Mouse (Mus musculus): ENCODE results near the gene Ccno.

Gene Ccno

DNA sequence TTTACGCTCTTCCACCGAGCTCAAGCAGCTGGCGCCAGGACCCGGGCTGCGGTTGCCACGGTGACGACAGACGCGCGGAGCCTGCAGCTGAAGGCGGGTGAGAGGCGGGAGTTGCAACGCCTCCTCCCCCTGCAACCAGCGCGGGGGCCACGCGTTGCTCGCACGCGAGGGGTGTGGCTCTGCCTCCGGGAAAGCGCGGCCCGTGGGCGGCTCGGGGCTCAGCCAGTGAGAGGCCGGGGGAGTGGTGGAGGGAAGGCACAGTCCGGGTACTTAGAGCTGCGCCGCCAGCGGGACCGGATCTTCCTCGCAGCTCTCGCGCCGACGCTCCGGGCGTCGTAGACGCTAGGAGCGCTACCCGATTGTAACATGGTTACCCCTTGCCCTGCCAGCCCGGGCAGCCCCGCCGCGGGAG lies at the start of gene Ccno:
Gene Ccno, plus strand, starts transcription at position 271 of the 412 bp plus-strand sequence.
- DNase-seq, result peak; percentile 74

DNA sequence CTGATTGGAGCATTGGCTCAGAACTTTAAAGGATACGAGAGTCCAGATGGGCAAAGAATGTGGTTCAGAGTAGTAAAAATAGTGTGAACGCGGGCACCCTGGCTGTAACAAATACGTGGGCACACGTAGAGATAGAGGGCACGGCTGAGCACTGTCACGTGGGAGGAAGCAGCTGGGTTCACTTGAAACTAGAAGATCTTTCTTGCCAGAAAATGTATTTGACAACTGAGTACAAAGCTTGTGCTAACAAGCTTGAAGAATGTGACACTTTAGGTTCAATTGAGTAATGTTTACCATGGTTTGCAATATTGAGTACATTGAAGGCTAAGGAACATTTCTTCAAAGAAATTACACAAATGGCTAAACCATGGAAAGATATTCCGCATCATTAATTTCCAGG lies 49.5 kb upstream of the Ccno start:
- DNase-seq, result no peak

- DNase-seq, result no peak
Measured at GRCm38 (mm10) chr13:112941879-112942330, 45.7 kb upstream of the Ccno start.

DNA sequence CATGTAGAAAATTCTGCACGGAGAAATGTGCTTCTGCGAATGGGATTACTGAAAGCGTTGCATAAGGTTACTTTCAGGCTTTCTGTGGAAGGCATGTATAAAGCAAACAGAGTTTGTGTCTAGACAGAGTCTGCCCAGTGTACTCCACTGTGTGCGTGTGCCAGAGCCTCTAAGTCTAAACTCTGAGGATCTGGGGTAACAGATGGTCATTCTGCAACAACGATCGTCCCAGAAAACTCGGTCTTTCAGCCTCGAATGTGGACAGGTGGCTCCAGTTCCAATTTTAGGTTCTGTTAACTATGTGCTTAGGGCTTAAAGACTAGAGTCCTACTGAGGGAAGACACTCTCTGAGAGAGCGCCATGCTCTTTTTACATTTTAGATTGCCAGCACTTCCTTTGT lies 42.3 kb upstream of the Ccno start:
- peak; percentile 9 for DNase-seq

DNA sequence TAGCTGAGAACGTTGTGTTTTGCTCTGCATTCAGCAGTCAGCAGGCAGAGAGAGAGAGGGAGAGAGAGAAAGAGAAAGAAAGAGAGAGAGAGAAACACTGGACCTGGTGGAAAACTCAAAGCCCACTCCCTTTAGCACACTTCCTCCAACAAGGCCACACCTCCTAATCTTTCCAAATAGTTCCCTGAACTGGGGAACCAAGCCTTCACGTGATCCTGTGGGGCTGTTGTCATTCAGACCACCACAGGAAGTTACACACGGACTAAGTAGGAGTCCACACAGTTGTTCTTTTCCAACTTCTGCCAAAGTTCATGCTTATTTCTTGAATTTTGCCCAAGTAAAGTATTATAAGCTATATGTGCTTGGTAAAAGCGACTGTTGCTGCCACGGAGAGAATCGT lies 41.7 kb upstream of the Ccno start:
- DNase-seq, result no peak

- no peak for DNase-seq
Measured at GRCm38 (mm10) chr13:112954067-112954466, 33.5 kb upstream of the Ccno start.

- no peak for DNase-seq
Measured at GRCm38 (mm10) chr13:112963081-112963480, 24.5 kb upstream of the Ccno start.

DNA sequence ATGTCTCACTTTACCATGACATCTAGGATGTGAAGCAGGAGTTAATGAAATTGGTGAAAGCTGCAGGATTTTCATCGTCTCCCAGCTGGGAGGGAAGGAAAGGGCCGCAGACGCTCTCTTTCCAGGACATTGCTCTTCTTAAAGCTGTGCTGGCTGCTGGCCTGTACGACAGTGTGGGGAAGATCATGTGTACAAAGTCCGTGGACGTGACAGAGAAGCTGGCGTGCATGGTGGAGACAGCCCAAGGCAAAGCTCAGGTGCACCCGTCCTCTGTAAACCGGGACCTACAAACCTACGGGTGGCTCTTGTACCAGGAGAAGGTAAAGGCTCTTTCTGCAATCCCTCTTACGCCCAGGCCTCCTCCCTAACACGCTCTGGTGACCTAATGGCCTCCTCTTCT lies 23.2 kb upstream of the Ccno start:
- DNase-seq, result no peak

DNA sequence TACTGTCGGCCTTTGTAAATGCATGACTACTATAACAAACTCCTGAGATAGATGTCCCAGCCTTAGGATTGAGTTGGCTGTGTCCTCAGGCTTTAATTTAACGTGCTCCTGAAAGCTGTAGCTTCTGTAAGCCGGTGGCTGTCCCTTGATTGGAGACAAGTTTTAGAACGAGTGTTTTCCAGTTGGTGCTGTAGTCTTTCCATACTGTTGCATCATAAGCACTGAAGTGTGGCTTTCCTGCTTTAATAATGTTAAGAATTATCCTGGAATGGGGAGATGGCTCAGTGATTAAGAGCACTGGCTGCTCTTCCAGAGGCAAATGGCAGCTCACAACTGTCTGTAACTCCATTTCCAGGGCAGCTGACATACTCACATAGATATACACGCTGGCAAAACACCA lies 20.3 kb upstream of the Ccno start:
- no peak for DNase-seq

- DNase-seq, result no peak
Measured at GRCm38 (mm10) chr13:112976720-112977119, 10.9 kb upstream of the Ccno start.

- no peak for DNase-seq
Measured at GRCm38 (mm10) chr13:112985605-112986450, 1.8 kb upstream of the Ccno start.

DNA sequence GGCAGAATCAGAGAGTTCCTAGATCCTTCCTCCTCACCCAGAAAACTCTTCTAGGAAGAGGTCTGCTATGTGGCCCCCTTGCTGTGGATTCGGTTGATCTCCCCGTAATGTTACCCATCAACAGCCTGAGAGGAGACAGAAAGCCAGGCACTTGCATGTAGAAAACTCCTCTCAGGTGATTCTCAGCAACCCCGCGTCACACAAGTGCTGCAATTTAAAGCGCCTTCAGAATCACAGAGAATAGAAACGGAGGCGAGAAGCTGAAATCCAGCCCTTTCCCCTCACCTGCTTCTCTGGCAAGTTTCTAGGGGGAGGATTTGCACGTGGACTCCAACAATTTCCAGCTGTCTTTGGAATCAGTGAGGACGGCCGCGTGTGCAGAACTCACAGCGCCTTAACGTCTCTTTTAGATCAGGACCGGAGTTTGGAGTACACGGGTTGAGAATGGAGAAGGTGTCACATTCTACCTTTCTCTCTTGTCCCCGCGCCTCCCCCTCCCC lies 1.1 kb upstream of the Ccno start:
- DNase-seq, result no peak

GRCm38 (mm10) chr13:112987991-112988390 lies 389 bp downstream of the Ccno start:
- DNase-seq, result no peak

DNA sequence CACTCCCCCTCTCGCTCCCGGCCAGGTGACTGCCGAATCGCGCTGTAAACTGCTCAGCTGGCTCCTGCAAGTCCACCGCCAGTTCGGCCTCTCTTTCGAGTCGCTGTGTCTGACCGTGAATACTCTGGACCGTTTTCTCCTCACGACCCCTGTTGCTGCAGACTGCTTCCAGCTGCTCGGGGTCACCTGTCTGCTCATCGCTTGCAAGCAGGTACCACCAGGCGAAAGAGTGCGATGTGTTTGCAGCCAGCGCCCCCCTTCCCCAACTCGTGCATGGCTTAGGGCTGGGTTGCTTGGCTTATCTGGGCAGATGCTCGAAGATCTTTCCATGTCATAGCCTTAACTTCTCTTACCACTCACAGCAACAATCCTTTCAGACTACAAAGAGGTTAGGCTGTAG lies 1.3 kb downstream of the Ccno start:
- DNase-seq, result no peak

DNA sequence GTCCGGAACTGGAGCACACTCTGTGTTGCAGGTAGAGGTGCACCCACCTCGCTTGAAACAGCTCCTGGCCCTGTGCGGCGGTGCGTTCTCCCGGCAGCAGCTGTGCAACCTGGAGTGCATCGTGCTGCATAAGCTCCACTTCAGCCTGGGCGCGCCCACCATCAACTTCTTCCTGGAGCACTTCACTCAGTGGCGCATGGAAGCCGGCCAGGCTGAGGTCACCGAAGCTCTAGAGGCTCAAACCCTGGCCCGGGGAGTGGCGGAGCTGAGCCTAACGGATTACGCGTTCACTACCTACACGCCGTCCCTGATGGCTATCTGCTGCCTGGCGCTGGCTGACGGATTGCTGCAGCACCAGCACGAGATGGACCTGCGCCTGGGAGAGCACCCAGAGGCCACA lies 1.9 kb downstream of the Ccno start:
- DNase-seq, result no peak

DNA sequence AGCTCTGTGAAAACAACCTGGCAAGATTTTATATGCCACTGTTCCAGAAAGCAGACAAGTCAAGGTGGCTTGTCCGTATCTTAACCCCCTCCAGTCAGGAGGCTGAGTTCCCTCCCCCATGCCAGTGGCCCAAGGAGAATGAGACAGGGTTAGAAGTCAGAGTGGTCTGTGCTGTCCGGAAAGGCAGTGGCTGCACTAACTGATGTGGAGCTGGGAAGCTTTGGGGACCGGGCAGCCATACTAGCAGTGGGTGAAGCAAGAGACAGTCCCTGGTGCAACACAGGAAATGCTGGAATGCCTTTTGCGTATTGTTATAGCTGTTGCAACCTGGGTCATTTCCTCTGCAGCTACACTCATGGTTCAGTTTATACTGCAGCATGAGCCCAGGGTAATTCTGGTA lies 2.7 kb downstream of the Ccno start:
- no peak for DNase-seq

GRCm38 (mm10) chr13:112993531-112994152 lies 6.0 kb downstream of the Ccno start, which contains the start of gene Mcidas:
Gene Mcidas (plus strand): TSS chr13:112993845.
- peak; percentile 14 for DNase-seq

DNA sequence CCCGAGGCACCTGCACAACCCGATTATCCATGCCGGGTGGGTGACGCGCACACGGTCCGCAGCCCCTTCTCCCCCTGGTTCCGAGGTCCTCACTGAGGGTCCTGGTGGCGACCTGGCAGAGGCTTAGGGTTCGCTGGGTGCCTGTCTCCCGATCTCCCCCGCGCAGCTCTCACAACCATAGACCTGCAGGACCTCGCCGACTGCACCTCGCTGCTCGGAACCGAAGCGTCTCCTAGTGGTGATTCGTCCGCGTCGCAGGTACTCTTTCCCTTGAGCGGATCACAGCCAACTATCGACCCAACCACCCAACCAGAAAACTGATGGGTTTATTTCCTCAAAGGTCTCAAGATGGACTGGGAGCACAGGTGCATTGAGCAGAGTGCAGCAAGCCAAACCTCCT lies 6.6 kb downstream of the Ccno start:
- DNase-seq, result peak; percentile 46

GRCm38 (mm10) chr13:112996407-112996806 lies 8.8 kb downstream of the Ccno start:
- no peak for DNase-seq

DNA sequence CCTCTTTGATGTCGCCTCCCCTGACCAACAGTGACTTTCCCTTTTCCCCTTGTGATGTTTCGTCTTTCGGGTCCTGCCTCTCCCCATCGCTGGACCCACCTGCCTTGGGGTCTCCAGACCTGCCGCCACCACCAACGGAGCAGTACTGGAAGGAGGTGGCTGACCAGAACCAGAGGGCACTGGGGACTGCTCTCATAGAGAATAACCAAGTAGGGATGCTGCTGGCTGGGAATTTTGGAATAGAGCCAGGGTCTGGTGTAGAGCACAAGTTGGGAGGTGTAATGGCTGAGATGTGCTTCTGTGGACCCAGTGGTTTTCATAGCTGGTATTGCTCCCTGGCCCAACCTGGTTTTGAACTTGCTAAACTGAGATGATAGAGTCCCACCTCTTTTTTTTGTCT lies 9.8 kb downstream of the Ccno start:
- no peak for DNase-seq

DNA sequence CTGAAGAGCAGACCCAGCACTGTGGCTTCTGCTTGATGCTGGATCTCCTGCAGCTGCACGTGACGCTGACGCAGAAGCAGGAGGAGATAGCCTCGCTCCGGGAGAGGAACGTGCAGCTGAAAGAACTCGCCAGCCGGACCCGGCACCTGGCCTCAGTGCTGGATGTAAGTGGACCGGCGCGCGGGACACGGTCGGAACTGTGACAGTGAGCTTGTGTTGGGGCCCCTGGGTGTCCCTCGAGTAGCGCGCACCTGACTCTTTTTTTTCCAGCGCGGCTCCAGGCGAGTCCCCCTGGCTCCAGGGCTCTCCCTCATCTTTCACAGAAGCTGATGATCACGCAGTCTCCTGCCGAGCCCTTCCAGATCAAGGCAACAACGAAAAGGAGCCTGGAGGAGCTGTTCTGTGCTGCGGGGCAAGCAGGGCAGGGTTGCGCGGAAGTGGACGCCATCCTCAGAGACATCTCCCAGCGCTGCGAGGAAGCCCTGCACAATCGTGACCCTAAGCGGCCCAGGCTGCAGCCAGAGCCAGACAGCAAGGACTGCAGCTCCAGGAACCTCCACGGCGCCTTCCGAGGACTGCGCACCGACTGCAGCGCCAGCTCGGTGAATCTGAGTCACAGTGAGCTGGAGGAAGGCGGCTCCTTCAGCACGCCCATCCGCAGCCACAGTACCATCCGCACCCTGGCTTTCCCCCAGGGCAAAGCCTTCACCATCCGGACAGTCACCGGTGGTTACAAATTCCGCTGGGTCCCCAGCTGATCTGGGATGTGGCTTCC lies 11.0 kb downstream of the Ccno start:
- DNase-seq, result peak; percentile 12

DNA sequence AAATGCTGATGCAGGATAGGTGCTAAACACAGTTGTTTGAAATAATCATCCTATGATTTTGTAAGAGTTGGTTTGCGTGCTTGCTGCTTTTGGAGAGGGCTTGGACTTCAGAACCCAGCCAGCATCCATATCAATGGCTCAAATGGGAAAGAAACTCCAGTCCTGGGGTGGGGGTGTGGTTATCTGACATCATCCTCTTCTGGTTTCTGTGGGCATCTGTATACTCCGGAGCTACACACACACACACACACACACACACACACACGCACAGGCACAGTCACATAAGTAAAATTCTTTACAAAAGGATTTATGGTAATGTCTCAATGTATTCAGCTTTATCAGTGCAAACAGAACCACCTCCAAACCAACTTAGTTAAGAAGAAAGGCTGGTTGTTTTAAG lies 12.5 kb downstream of the Ccno start:
- DNase-seq, result no peak

DNA sequence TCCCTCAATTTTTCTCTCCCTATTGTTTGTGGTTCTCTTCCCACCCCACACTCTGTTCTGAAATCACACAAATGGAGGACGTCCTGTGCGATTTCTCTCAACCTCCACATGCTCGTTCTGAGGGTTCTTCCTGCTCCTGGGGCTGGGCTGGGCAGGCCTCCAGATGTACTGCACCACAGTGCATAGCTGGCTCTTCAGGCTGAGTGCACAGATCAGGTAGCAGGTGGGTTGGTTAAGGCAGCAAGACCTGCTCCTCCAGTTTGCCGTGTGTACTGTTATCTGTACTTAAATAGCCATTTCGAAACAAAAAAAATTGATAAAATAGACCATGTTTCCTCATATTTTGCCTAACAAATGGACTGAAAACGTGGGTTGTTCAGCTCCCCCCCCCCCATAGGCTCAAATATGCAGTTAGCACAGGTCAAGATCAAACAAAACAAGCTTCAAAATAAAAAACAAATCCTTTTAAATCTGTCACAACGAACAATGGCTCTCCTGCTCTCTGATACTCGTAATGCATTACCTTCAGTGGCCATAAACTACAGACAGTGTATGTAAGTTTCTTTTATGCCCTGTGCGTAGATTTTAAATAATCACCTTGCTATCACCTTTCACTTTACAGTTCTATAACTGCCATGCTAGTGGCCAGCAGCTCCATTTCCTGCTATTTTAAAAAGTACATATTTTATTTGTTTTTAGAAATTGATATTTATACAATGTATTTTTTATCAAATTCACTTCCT lies 13.1 kb downstream of the Ccno start:
- DNase-seq, result no peak

Measured in cerebellum, adult 9-11 months (tissue).